Comparison of ENCODE assay signal across 20 mouse cellular contexts in genomic region chr15:88895119-88895518, GRCm38 (mm10). TPM values are rescaled to one million over a fixed set of nuclear protein-coding genes. Genes with fewer than 3 reads are reported as not detected.
"Had no signal": no experiment of that assay in that cellular context is flagged by ENCODE, and none has a peak within 500 bp of the region (broad histone marks: within the 10 kb centered on the region; RNA-seq: fewer than 3 reads in every experiment).

No protein-coding gene starts in this region.

- H3K27ac ChIP-seq: limb, embryonic 12.5 days; limb, embryonic 15.5 days; liver, embryonic 14.5 days; lung, embryonic 15.5 days had no signal

- H3K4me2 ChIP-seq: limb, embryonic 12.5 days; limb, embryonic 15.5 days; liver, embryonic 11.5 days; lung, embryonic 15.5 days had no signal

- DNase-seq: kidney, adult 2 months; kidney, postnatal 10 days; kidney, postnatal 36 days; left cerebral cortex, postnatal 4 days; liver, postnatal 0 days; lung, postnatal 14 days; lung, postnatal 4 days; midbrain, embryonic 14.5 days; right cerebral cortex, postnatal 14 days; right cerebral cortex, postnatal 4 days; thymus, postnatal 25 days had no signal

- ATAC-seq: liver, postnatal 0 days had no signal

- H3K4me3 ChIP-seq: limb, embryonic 12.5 days; limb, embryonic 15.5 days; lung, embryonic 15.5 days had no signal

- H3K9me3 ChIP-seq: limb, embryonic 12.5 days; limb, embryonic 15.5 days; lung, embryonic 15.5 days had no signal

- H3K27me3 ChIP-seq: lung, embryonic 15.5 days had no signal

- H3K9ac ChIP-seq: limb, embryonic 12.5 days; limb, embryonic 15.5 days; liver, embryonic 14.5 days; liver, postnatal 0 days; lung, embryonic 15.5 days had no signal

- H3K36me3 ChIP-seq: limb, embryonic 12.5 days; limb, embryonic 15.5 days; lung, embryonic 15.5 days had no signal

RNA-seq across cellular contexts. Expression of gene Ttll8, which starts 59.1 kb away (rescaled TPM):
- polyA plus RNA-seq: kidney, embryonic 14.5 days; limb, embryonic 12.5 days; limb, embryonic 15.5 days; liver, embryonic 11.5 days; liver, embryonic 14.5 days; liver, postnatal 0 days; lung, embryonic 15.5 days; midbrain, embryonic 14.5 days; neural tube, embryonic 11.5 days; stomach, embryonic 14.5 days; thymus, postnatal 0 days had no signal
